In genomic region chr15:78119248-78119647, GRCm38 (mm10) we compare ENCODE assay signal across 10 mouse cellular contexts. TPM values are rescaled to one million over a fixed set of nuclear protein-coding genes. Genes with fewer than 3 reads are reported as not detected.
A peak's percentile ranks its signal among the peaks of the same experiment; 100 is the strongest.
DNase-seq lines count a peak whose midpoint lies in the region; ATAC-seq lines count a peak whose summit lies in the region.
"Had no signal": no experiment of that assay in that cellular context is flagged by ENCODE, and none has a peak within 500 bp of the region (broad histone marks: within the 10 kb centered on the region; RNA-seq: fewer than 3 reads in every experiment).

No protein-coding gene starts in this region.

- H3K9ac ChIP-seq in heart, embryonic 12.5 days = no peak overlapping the region
- no peak overlapping the region for H3K9ac ChIP-seq in stomach, embryonic 16.5 days (ENCODE audit: low read length)
- H3K9ac ChIP-seq: liver, embryonic 15.5 days had no signal

- no peak for DNase-seq in heart, postnatal 14 days
- peak; percentile 18 to 46 for DNase-seq in right cerebral cortex, adult 2 months (ENCODE audit: low spot score in 2 of 2)
- DNase-seq in right cerebral cortex, postnatal 14 days = no peak
- DNase-seq in limb, embryonic 10.5 days (ENCODE audit: low spot score) = no peak
- no peak for DNase-seq in embryo, embryonic 9.5 days (ENCODE audit: extremely low spot score)
- no peak for DNase-seq in natural killer cell, adult 2 months (ENCODE audit: low spot score in 2 of 2)

- peak overlapping the region; percentile 59 for H3K4me2 ChIP-seq in heart, embryonic 12.5 days
- H3K4me2 ChIP-seq in stomach, embryonic 16.5 days (ENCODE audit: low read depth, low read length) = peak overlapping the region; percentile 20
- H3K4me2 ChIP-seq: liver, embryonic 15.5 days had no signal

- WGBS in heart, embryonic 12.5 days = 10% methylated on average over 29 of the region's 39 CpGs
- whole genome bisulfite sequencing in limb, embryonic 10.5 days = 7% methylated on average over 39 of the region's 39 CpGs
- 6% methylated on average over 35 of the region's 39 CpGs for WGBS in stomach, embryonic 16.5 days

- H3K4me3 ChIP-seq in heart, embryonic 12.5 days = peak overlapping the region; percentile 27; the same call in 1 of the 2 replicates
- H3K4me3 ChIP-seq in limb, embryonic 10.5 days = peak overlapping the region; percentile 43
- H3K4me3 ChIP-seq in stomach, embryonic 16.5 days (replicated peaks; ENCODE audit: low read length) = 0 out of 2 replicates have a peak overlapping the region, but pooled peaks have one; percentile 3
- H3K4me3 ChIP-seq: heart, adult 2 months; liver, embryonic 15.5 days had no signal

- no peaks in the 10 kb centered on the region for H3K36me3 ChIP-seq in heart, embryonic 12.5 days
- H3K36me3 ChIP-seq in limb, embryonic 10.5 days = no peaks in the 10 kb centered on the region
- no peaks in the 10 kb centered on the region for H3K36me3 ChIP-seq in stomach, embryonic 16.5 days (ENCODE audit: control insufficient read depth, insufficient read depth, low read length)
- H3K36me3 ChIP-seq: liver, embryonic 15.5 days had no signal

- H3K9me3 ChIP-seq in heart, embryonic 12.5 days (replicated peaks) = no peaks in the 10 kb centered on the region
- no peaks in the 10 kb centered on the region for H3K9me3 ChIP-seq in limb, embryonic 10.5 days (replicated peaks)
- no peaks in the 10 kb centered on the region for H3K9me3 ChIP-seq in stomach, embryonic 16.5 days (replicated peaks; ENCODE audit: control insufficient read depth, low read length)
- H3K9me3 ChIP-seq: liver, embryonic 15.5 days had no signal

- intact Hi-C loops in heart, postnatal 14 days (cut with DNase I) = loop anchor here (10.0 kb wide), 1 partner anchor 184 kb away; no protein-coding TSS in a partner anchor

- H3K27ac ChIP-seq in heart, embryonic 12.5 days (ENCODE audit: poor library complexity, severe bottlenecking) = no peak overlapping the region
- no peak overlapping the region for H3K27ac ChIP-seq in limb, embryonic 10.5 days
- H3K27ac ChIP-seq in stomach, embryonic 16.5 days (ENCODE audit: low read length) = no peak overlapping the region
- H3K27ac ChIP-seq: heart, adult 2 months; liver, embryonic 15.5 days had no signal

- H3K4me1 ChIP-seq in heart, embryonic 12.5 days (replicated peaks) = peaks cover 4% of the 10 kb centered on the region
- peaks cover 7% of the 10 kb centered on the region for H3K4me1 ChIP-seq in limb, embryonic 10.5 days
- peaks cover 3% of the 10 kb centered on the region; the same call in 1 of the 2 replicates for H3K4me1 ChIP-seq in stomach, embryonic 16.5 days (ENCODE audit: control insufficient read depth, insufficient read depth, low read length)
- H3K4me1 ChIP-seq: liver, embryonic 15.5 days had no signal

- peak; percentile 9; the same call in 1 of the 2 replicates for ATAC-seq in heart, embryonic 12.5 days (ENCODE audit: insufficient number of reproducible peaks, low FRiP score)
- no peak for ATAC-seq in stomach, embryonic 16.5 days (ENCODE audit: insufficient read depth, low FRiP score)

- H3K27me3 ChIP-seq in heart, embryonic 12.5 days (replicated peaks) = peaks cover 50% of the 10 kb centered on the region
- H3K27me3 ChIP-seq in limb, embryonic 10.5 days (ENCODE audit: low read depth, poor library complexity, severe bottlenecking) = peaks cover 29% of the 10 kb centered on the region
- peaks cover 8% of the 10 kb centered on the region; the same call in 1 of the 2 replicates for H3K27me3 ChIP-seq in stomach, embryonic 16.5 days (ENCODE audit: control insufficient read depth, insufficient read depth, low read length)

RNA-seq across cellular contexts. Expression of gene Cacng2, which starts 0.6 kb away (rescaled TPM):
- polyA plus RNA-seq in heart, embryonic 12.5 days (2016; fragmentation: Nextera tagmentation; extraction: Ambion mirVana) = not detected in 2 replicates
- total RNA-seq in heart, postnatal 14 days (2021) = not detected
- not detected in 2 replicates for polyA plus RNA-seq in limb, embryonic 10.5 days (2016; fragmentation: Nextera tagmentation; extraction: Ambion mirVana)
- 0.04 and 0.08 TPM in 2 replicates for polyA plus RNA-seq in stomach, embryonic 16.5 days (2015; fragmentation: Nextera tagmentation; extraction: Ambion mirVana)
- total RNA-seq: heart, adult 2 months had no signal
- polyA plus RNA-seq: heart, adult 2 months; liver, embryonic 15.5 days had no signal

RNA-seq across cellular contexts. Expression of gene Ift27, which starts 54.7 kb away (rescaled TPM):
- polyA plus RNA-seq in heart, embryonic 12.5 days (2016; fragmentation: Nextera tagmentation; extraction: Ambion mirVana) = 34.4 and 38.0 TPM in 2 replicates
- total RNA-seq in heart, postnatal 14 days (2021) = 10 to 100 TPM; 11.3 to 12.8 TPM
- 121 and 122 TPM in 2 replicates for polyA plus RNA-seq in limb, embryonic 10.5 days (2016; fragmentation: Nextera tagmentation; extraction: Ambion mirVana)
- polyA plus RNA-seq in stomach, embryonic 16.5 days (2015; fragmentation: Nextera tagmentation; extraction: Ambion mirVana) = 57.7 and 66.6 TPM in 2 replicates

Comparison
In these comparisons a context has a peak if more than half of its experiments do, and no peak if none do; other contexts are left out.
1. DNase-seq: peak in right cerebral cortex, adult 2 months (2 of 2); none in heart, postnatal 14 days (0 of 2), right cerebral cortex, postnatal 14 days (single experiment), limb, embryonic 10.5 days (single experiment), embryo, embryonic 9.5 days (single experiment) and natural killer cell, adult 2 months (0 of 2).
2. Peak in every context shown above with its lines, with median percentiles within 50 percentile points of each other: H3K4me3 ChIP-seq.